Mouse (Mus musculus): ENCODE data around the gene Atp1b2.

DNA sequence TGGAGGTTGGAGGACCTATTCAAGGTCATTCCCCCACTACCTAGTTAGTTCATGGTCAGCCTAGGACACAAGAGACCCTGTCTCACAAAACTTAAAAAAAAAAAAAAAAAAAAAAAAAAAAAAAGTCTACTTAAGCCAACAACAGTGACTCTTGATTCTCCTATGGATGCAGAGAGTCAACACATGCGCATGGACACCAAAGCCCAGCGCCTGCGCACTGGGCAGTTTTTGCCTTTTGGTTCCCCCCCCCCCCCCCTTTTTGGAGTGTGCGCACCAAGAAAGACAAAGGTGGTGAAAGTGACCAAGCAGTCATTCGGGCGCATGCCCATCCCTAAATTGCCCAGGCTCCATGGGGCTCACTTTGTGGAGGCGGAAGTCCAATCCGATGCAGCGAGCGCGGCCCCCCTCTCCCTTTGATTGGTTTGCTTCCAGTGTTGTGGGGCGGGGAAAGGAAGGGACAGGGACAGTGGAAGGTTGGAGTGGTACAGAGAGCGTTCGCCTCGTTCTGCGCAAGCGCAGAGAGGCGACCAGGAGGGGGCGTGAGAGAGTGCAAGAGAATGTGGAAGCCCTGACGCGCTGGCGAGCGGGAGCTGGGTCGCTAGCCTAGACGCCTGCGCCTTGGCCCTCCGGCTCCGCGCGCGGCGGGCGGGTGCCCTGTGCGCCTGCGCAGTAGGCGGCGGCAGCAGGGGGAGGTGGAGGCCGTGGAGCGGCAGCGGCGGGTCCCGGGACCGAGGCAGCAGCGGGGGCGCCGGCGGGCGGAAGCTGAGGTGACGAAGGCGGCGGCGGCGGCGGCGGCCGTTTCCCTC lies 26.7 kb upstream of the Atp1b2 start, which contains the start of gene Fxr2:
- TF ChIP-seq CTCF (conservative IDR thresholded peaks at IDR 0.05 in 1 of 2, IDR thresholded peaks at IDR 0.05 in 1 of 2; ENCODE audit: low read depth in 2 of 2, low read length in 2 of 2) = peak; percentile 12 to 91; a peak in 2 of 4 replicates
- peak; percentile 71; the same call in 1 of the 2 replicates for TF ChIP-seq BHLHE40 (IDR thresholded peaks at IDR 0.05; ENCODE audit: low read depth, low read length)
- TF ChIP-seq POLR2A (IDR thresholded peaks at IDR 0.05; ENCODE audit: low read depth, low read length) = peak; percentile 71
- peak; percentile 66; the same call in 1 of the 2 replicates for TF ChIP-seq ZMIZ1 (IDR thresholded peaks at IDR 0.05; ENCODE audit: low read depth, low read length)
- 0 out of 2 replicates have a peak, but pooled peaks have one; percentile 40 for TF ChIP-seq POLR2AphosphoS2 (IDR thresholded peaks at IDR 0.05; ENCODE audit: low read depth, low read length)
- TF ChIP-seq EP300 (IDR thresholded peaks at IDR 0.05; ENCODE audit: low read length) = no peak
- TF ChIP-seq UBTF (IDR thresholded peaks at IDR 0.05; ENCODE audit: low read depth, low read length) = no peak
- TF ChIP-seq MAX (IDR thresholded peaks at IDR 0.05; ENCODE audit: low read length) = peak; percentile 74; the same call in 1 of the 2 replicates
- no peak; the same call in none of the 2 replicates for TF ChIP-seq MEF2A (IDR thresholded peaks at IDR 0.05; ENCODE audit: borderline replicate concordance, low read depth, low read length)
- peak; percentile 72 for TF ChIP-seq HCFC1 (IDR thresholded peaks at IDR 0.05; ENCODE audit: low read depth, low read length)
- TF ChIP-seq SIN3A (IDR thresholded peaks at IDR 0.05; ENCODE audit: low read length) = no peak; the same call in none of the 2 replicates
- no peak; the same call in 1 of the 2 replicates for TF ChIP-seq RCOR1 (conservative IDR thresholded peaks at IDR 0.05; ENCODE audit: low read depth, low read length)
- peak; percentile 98 for TF ChIP-seq ZNF384 (IDR thresholded peaks at IDR 0.05; ENCODE audit: low read depth, low read length)

All from CH12.LX (cell line).